In genomic region chr11:120598283-120598989, GRCm38 (mm10) we compare ENCODE assay signal across 8 mouse cellular contexts. TPM values are rescaled to one million over a fixed set of nuclear protein-coding genes. Genes with fewer than 3 reads are reported as not detected.
DNase-seq lines count a peak whose midpoint lies in the region; ATAC-seq lines count a peak whose summit lies in the region.

TSS of gene Alyref (minus strand) at chr11:120598365.
TSS of gene Anapc11 (plus strand) at chr11:120598421.

- peak; percentile 94 to 96 for DNase-seq in adrenal gland, adult 18-20 months (ENCODE audit: low spot score in 2 of 2)
- DNase-seq in embryo, embryonic 11 days = peak; percentile 99
- DNase-seq in gastrocnemius, postnatal 25 days = peak; percentile 94
- DNase-seq in intestine, embryonic 14.5 days (ENCODE audit: low spot score) = peak; percentile 93
- peak; percentile 92 to 95 for DNase-seq in left cerebral cortex, postnatal 14 days (ENCODE audit: low spot score in 2 of 2)
- DNase-seq in mesoderm, embryonic 11.5 days (ENCODE audit: low read depth, low spot score) = peak; percentile 97
- peak; percentile 90 to 92 for DNase-seq in right cerebral cortex, postnatal 36 days (ENCODE audit: low spot score in 2 of 2)
- peak; percentile 94 for DNase-seq in yolk sac, embryonic 10.5 days (ENCODE audit: low spot score)

- H3K4me1 ChIP-seq in intestine, embryonic 14.5 days (replicated peaks; ENCODE audit: control insufficient read depth, insufficient read depth, low read length) = peaks cover 20% of the 10 kb centered on the region

- peak within 1 kb of the TSS; percentile 88 for H3K4me2 ChIP-seq in intestine, embryonic 14.5 days (ENCODE audit: low read length)

- intact Hi-C loops in left cerebral cortex, postnatal 14 days (cut with DNase I) = no loop called here

- H3K4me3 ChIP-seq in intestine, embryonic 14.5 days (ENCODE audit: low read depth, low read length) = peak within 1 kb of the TSS; percentile 98

- peak; percentile 97 for ATAC-seq in intestine, embryonic 14.5 days (replicated peaks; ENCODE audit: low FRiP score, low TSS enrichment, low read depth)

- H3K27me3 ChIP-seq in intestine, embryonic 14.5 days (replicated peaks; ENCODE audit: control insufficient read depth, insufficient read depth, low read length) = no peaks in the 10 kb centered on the region

- under 1% methylated on average over 86 of the region's 88 CpGs for WGBS in intestine, embryonic 14.5 days

- H3K9ac ChIP-seq in intestine, embryonic 14.5 days (ENCODE audit: low read length) = peak within 1 kb of the TSS; percentile 96

- H3K36me3 ChIP-seq in intestine, embryonic 14.5 days (ENCODE audit: control insufficient read depth, insufficient read depth, low read length) = peaks cover 65% of the 10 kb centered on the region

- H3K9me3 ChIP-seq in intestine, embryonic 14.5 days (ENCODE audit: control insufficient read depth, low read length) = no peaks in the 10 kb centered on the region

- H3K27ac ChIP-seq in intestine, embryonic 14.5 days (ENCODE audit: low read depth) = peak within 1 kb of the TSS; percentile 81

RNA-seq across cellular contexts. Expression of gene Alyref, which starts in this region (rescaled TPM):
- total RNA-seq in adrenal gland, adult 18-20 months (2021) = 10 to 100 TPM; 80.7 to 92.4 TPM
- 10 to 100 TPM; 39.1 to 40.5 TPM for total RNA-seq in gastrocnemius, postnatal 25 days (2021)
- 387 and 448 TPM in 2 replicates for polyA plus RNA-seq in intestine, embryonic 14.5 days (2014; fragmentation: Nextera tagmentation; extraction: Ambion mirVana)
- 10 to 100 TPM; 65.4 to 72.9 TPM for total RNA-seq in left cerebral cortex, postnatal 14 days (2021)

RNA-seq across cellular contexts. Expression of gene Anapc11, which starts in this region (rescaled TPM):
- total RNA-seq in adrenal gland, adult 18-20 months (2021) = 10 to 100 TPM; 75.5 to 95.4 TPM
- 10 to 100 TPM; 50.7 to 51.6 TPM for total RNA-seq in gastrocnemius, postnatal 25 days (2021)
- 244 TPM in 2 replicates for polyA plus RNA-seq in intestine, embryonic 14.5 days (2014; fragmentation: Nextera tagmentation; extraction: Ambion mirVana)
- total RNA-seq in left cerebral cortex, postnatal 14 days (2021) = 100 to 1,000 TPM in 1 of 2 experiments, 10 to 100 TPM in 1; 99.6 to 100 TPM

Comparison
In these comparisons a context has a peak if more than half of its experiments do, and no peak if none do; other contexts are left out.
1. Peak in every context shown above with its lines: DNase-seq, ATAC-seq, H3K4me3 ChIP-seq and H3K27ac ChIP-seq.